Mouse (Mus musculus): ENCODE data around the gene Igf1r. TPM values are rescaled to one million over a fixed set of nuclear protein-coding genes. Genes with fewer than 3 reads are reported as not detected.
A peak's percentile ranks its signal among the peaks of the same experiment; 100 is the strongest.

Igf1r gene
- polyA plus RNA-seq, 1 experiment from 2014 or later, result 58.8 TPM

GRCm38 (mm10) chr7:68112582-68112981, 160.0 kb downstream of the Igf1r start:
- no peaks in the 10 kb centered on the region for H3K27me3 ChIP-seq
- POLR2A ChIA-PET, result no interaction called here
- no peak for TF ChIP-seq CTCF (IDR thresholded peaks at IDR 0.05)
- ATAC-seq (no peak), DNase-seq (ENCODE audit: low read depth, low spot score) (no peak)
- in situ Hi-C loops (cut with MboI; ENCODE audit: low pct_unique_long_range_greater_than_20kb), result no loop called here
- CTCF ChIA-PET, result interaction anchor here (1.5 kb wide), 1 partner anchor 8 kb away, joined by 4 read pairs; no protein-coding TSS in a partner anchor

- no peak for TF ChIP-seq CTCF (IDR thresholded peaks at IDR 0.05)
- no peak for DNase-seq (ENCODE audit: low read depth, low spot score)
- no peak for ATAC-seq
- in situ Hi-C loops (cut with MboI; ENCODE audit: low pct_unique_long_range_greater_than_20kb), result no loop called here
- CTCF ChIA-PET, result interaction anchor here (2.8 kb wide), 1 partner anchor 13 kb away, joined by 7 read pairs; no protein-coding TSS in a partner anchor
- no peaks in the 10 kb centered on the region for H3K27me3 ChIP-seq
- POLR2A ChIA-PET, result no interaction called here
These were observed 161.7 kb downstream of the Igf1r start for GRCm38 (mm10) chr7:68114364-68114763.

GRCm38 (mm10) chr7:68114983-68115715, 162.5 kb downstream of the Igf1r start:
- no peak for TF ChIP-seq CTCF (IDR thresholded peaks at IDR 0.05)
- H3K27me3 ChIP-seq, result no peaks in the 10 kb centered on the region
- POLR2A ChIA-PET, result no interaction called here
- no peak for ATAC-seq
- no peak for DNase-seq (ENCODE audit: low read depth, low spot score)
- in situ Hi-C loops (cut with MboI; ENCODE audit: low pct_unique_long_range_greater_than_20kb), result no loop called here
- CTCF ChIA-PET, result interaction anchor here (2.8 kb wide), 1 partner anchor 12 kb away, joined by 7 read pairs; no protein-coding TSS in a partner anchor

- ATAC-seq, result no peak
These were observed 164.9 kb downstream of the Igf1r start for GRCm38 (mm10) chr7:68117567-68117966.

GRCm38 (mm10) chr7:68117981-68118380, 165.4 kb downstream of the Igf1r start:
- in situ Hi-C loops (cut with MboI; ENCODE audit: low pct_unique_long_range_greater_than_20kb), result no loop called here
- POLR2A ChIA-PET, result interaction anchor here (0.6 kb wide), 1 partner anchor 9 kb away, joined by 3 read pairs; no protein-coding TSS in a partner anchor
- CTCF ChIA-PET, result interaction anchor here (1.3 kb wide), 1 partner anchor 12 kb away, joined by 3 read pairs; no protein-coding TSS in a partner anchor
- ATAC-seq (no peak), DNase-seq (ENCODE audit: low read depth, low spot score) (no peak)
- H3K27me3 ChIP-seq, result no peaks in the 10 kb centered on the region
- TF ChIP-seq CTCF (IDR thresholded peaks at IDR 0.05), result no peak

More at GRCm38 (mm10) chr7:68117567-68117966, 164.9 kb downstream of the Igf1r start:
- no peak for TF ChIP-seq CTCF (IDR thresholded peaks at IDR 0.05)
- no peaks in the 10 kb centered on the region for H3K27me3 ChIP-seq
- ChIA-PET CTCF (interaction anchor here (1.3 kb wide), 1 partner anchor 12 kb away, joined by 3 read pairs; no protein-coding TSS in a partner anchor), POLR2A (interaction anchor here (0.6 kb wide), 1 partner anchor 9 kb away, joined by 3 read pairs; no protein-coding TSS in a partner anchor)
- no peak for DNase-seq (ENCODE audit: low read depth, low spot score)
- in situ Hi-C loops (cut with MboI; ENCODE audit: low pct_unique_long_range_greater_than_20kb), result no loop called here

- POLR2A ChIA-PET, result no interaction called here
- no peak for DNase-seq (ENCODE audit: low read depth, low spot score)
- in situ Hi-C loops (cut with MboI; ENCODE audit: low pct_unique_long_range_greater_than_20kb), result no loop called here
- TF ChIP-seq CTCF (IDR thresholded peaks at IDR 0.05), result no peak
- ATAC-seq, result no peak
- H3K27me3 ChIP-seq, result no peaks in the 10 kb centered on the region
- CTCF ChIA-PET, result interaction anchor here (1.5 kb wide), 1 partner anchor 10 kb away, joined by 4 read pairs; no protein-coding TSS in a partner anchor
These were observed 167.0 kb downstream of the Igf1r start for GRCm38 (mm10) chr7:68119605-68120004.

- H3K27me3 ChIP-seq, result no peaks in the 10 kb centered on the region
- in situ Hi-C loops (cut with MboI; ENCODE audit: low pct_unique_long_range_greater_than_20kb), result no loop called here
- ChIA-PET POLR2A (interaction anchor here (0.6 kb wide), 1 partner anchor 19 kb away, joined by 3 read pairs; no protein-coding TSS in a partner anchor), CTCF (interaction anchor here (0.6 kb wide), 2 partner anchors 12 kb away, joined by 3 read pairs; no protein-coding TSS in a partner anchor)
- no peak for ATAC-seq
- no peak for TF ChIP-seq CTCF (IDR thresholded peaks at IDR 0.05)
- no peak for DNase-seq (ENCODE audit: low read depth, low spot score)
These were observed 169.8 kb downstream of the Igf1r start for GRCm38 (mm10) chr7:68122418-68122817.

GRCm38 (mm10) chr7:68125347-68125746, 172.7 kb downstream of the Igf1r start:
- ATAC-seq (no peak), DNase-seq (ENCODE audit: low read depth, low spot score) (no peak)
- ChIA-PET POLR2A (no interaction called here), CTCF (no interaction called here)
- no peak for TF ChIP-seq CTCF (IDR thresholded peaks at IDR 0.05)
- H3K27me3 ChIP-seq, result no peaks in the 10 kb centered on the region
- in situ Hi-C loops (cut with MboI; ENCODE audit: low pct_unique_long_range_greater_than_20kb), result no loop called here

- in situ Hi-C loops (cut with MboI; ENCODE audit: low pct_unique_long_range_greater_than_20kb), result no loop called here
- ATAC-seq, result no peak
- TF ChIP-seq CTCF (IDR thresholded peaks at IDR 0.05), result peak; percentile 78
- POLR2A ChIA-PET, result interaction anchor here (0.5 kb wide), 1 partner anchor 52 kb away, joined by 4 read pairs; no protein-coding TSS in a partner anchor
- no peak for DNase-seq (ENCODE audit: low read depth, low spot score)
- no peaks in the 10 kb centered on the region for H3K27me3 ChIP-seq
- CTCF ChIA-PET, result interaction anchor here (0.7 to 1.6 kb wide), 4 partner anchors 13 to 174 kb away, joined by 3 to 7 read pairs (median 3); no protein-coding TSS in a partner anchor
These were observed 175.2 kb downstream of the Igf1r start for GRCm38 (mm10) chr7:68127799-68128261.

- in situ Hi-C loops (cut with MboI; ENCODE audit: low pct_unique_long_range_greater_than_20kb), result no loop called here
- POLR2A ChIA-PET, result interaction anchor here (1.6 to 2.6 kb wide), 2 partner anchors 21 to 177 kb away, joined by 3 to 18 read pairs; no protein-coding TSS in a partner anchor
- no peak for DNase-seq (ENCODE audit: low read depth, low spot score)
- no peak for TF ChIP-seq CTCF (IDR thresholded peaks at IDR 0.05)
- ATAC-seq, result no peak
- H3K27me3 ChIP-seq, result no peaks in the 10 kb centered on the region
- CTCF ChIA-PET, result interaction anchor here (0.7 to 1.4 kb wide), 5 partner anchors 55 to 203 kb away, joined by 3 read pairs; no protein-coding TSS in a partner anchor
These were observed 175.6 kb downstream of the Igf1r start for GRCm38 (mm10) chr7:68128271-68128674.
